Mouse (Mus musculus): Measurements from ENCODE around the gene Catspere2.
A peak's percentile ranks its signal among the peaks of the same experiment; 100 is the strongest.
"Not testable (repeated sequence)": the region's sequence is repeated elsewhere in the genome, so short reads cannot be mapped to it uniquely, and the experiment has no call there.

DNA sequence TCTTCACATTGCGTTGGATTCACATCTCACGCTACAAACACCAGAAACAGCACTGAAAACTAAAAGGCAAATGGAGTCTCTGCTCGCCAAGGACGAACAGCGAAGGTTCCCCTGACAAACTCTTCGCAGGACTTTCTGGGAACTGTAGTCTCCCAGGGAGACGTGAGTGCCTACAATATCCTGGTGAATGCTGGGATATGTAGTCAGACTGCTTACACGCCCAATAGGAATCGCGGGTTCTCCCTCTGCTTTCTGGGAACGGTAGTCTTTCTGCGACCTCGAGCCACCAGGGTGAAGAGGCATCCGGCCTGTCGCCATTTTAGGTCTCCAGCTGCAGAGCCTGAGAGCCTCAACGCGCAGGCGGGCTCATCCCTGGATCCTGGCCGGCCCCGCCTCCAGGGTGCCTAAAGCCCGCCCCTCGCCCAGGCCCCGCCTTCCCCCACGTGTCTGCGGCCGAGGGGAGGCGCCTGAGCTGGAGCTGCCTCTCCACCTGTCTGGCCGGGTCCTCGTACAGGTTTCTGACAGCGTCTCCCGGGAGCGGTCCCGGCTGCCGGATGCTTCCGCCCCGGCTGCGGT, 204.1 kb downstream of the Catspere2 start, which contains the start of gene Desi2:
- TF ChIP-seq POLR2A (IDR thresholded peaks at IDR 0.05; ENCODE audit: insufficient read depth, low read length), result peak; percentile 65
- TF ChIP-seq CTCF (IDR thresholded peaks at IDR 0.05; ENCODE audit: low read depth, low read length), result not testable (repeated sequence)
